8 mouse cellular contexts compared by ENCODE assay signal in the genomic region with DNA sequence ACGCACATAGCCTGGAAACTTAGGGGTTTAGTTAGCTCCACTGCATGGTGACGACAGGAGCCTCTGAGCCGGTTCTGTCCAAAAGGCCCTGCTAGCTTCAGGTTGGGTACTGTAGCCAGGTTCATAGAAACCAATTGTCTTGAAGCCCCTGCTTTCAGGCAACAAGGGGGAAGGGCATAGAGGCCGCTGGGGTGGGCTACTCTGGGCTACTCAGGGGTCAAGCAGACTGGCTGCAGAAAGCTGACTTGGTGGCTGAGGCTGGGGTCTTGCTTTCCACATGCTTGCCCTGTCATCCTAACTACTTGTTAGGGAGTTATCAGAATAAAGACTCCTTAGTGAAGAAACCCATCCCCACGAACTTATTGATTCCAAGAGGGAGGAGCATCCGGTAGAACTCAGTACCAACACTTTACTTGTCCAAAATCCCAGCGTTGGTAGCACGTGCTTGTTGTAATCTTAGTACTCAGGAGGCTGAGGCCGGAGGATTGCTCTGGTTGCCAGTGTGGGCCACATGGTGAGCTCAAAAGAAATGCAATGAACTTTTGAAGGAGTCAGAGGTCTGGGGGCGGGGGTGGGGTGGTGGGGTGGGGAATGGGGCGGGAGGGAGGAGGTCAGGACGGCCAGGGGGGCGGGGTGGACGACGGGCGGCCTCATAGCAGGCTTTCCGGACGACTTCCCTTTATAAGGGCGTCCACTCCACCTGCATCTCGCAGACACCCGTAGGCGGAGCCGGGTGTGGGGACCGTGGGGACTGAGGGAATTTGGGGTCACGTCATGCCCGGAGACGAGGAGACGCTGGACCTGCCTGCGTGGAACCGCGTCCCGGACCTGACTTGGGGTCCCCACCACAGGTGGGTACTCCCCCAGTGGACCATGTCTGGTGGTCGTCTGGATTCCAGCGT. TPM values are rescaled to one million over a fixed set of nuclear protein-coding genes. Genes with fewer than 3 reads are reported as not detected.
DNase-seq lines count a peak whose midpoint lies in the region; ATAC-seq and TF ChIP-seq lines count a peak whose summit lies in the region.

TSS of gene Mcoln2 (plus strand) at position 678 of the 902 bp plus-strand sequence.

- H3K36me3 ChIP-seq in hindbrain, embryonic 11.5 days (ENCODE audit: control insufficient read depth, insufficient read depth, low read length), result no peaks in the 10 kb centered on the region
- H3K36me3 ChIP-seq in liver, embryonic 12.5 days, result no peaks in the 10 kb centered on the region
- H3K36me3 ChIP-seq in neural tube, embryonic 12.5 days, result no peaks in the 10 kb centered on the region

- peak; percentile 20 for DNase-seq in gastrocnemius, adult 2 months
- no peak for DNase-seq in gastrocnemius, postnatal 25 days
- peak; percentile 23 for DNase-seq in embryo, embryonic 11 days
- peak; percentile 14 for DNase-seq in hindbrain, embryonic 11.5 days (ENCODE audit: low spot score)
- no peak for DNase-seq in T-cell, adult 2 months (ENCODE audit: low spot score)
- DNase-seq in adrenal gland, adult 2 months, result no peak

- H3K9ac ChIP-seq in hindbrain, embryonic 11.5 days (ENCODE audit: low read depth, low read length), result peak within 1 kb of the TSS; percentile 9; the same call in 1 of the 2 replicates
- peak within 1 kb of the TSS; percentile 45 for H3K9ac ChIP-seq in liver, embryonic 12.5 days
- H3K9ac ChIP-seq in neural tube, embryonic 12.5 days, result peak within 1 kb of the TSS; percentile 35; the same call in 1 of the 2 replicates

- no peaks in the 10 kb centered on the region for H3K4me1 ChIP-seq in hindbrain, embryonic 11.5 days (replicated peaks; ENCODE audit: control insufficient read depth, insufficient read depth, low read length)
- peaks cover 20% of the 10 kb centered on the region for H3K4me1 ChIP-seq in liver, embryonic 12.5 days
- peaks cover 19% of the 10 kb centered on the region for H3K4me1 ChIP-seq in neural tube, embryonic 12.5 days

- peak within 1 kb of the TSS; percentile 67 for H3K4me3 ChIP-seq in gastrocnemius, adult 2 months
- peak within 1 kb of the TSS; percentile 27 for H3K4me3 ChIP-seq in hindbrain, embryonic 11.5 days (ENCODE audit: low read depth, low read length)
- peak within 1 kb of the TSS; percentile 53 for H3K4me3 ChIP-seq in liver, embryonic 12.5 days
- peak within 1 kb of the TSS; percentile 39 for H3K4me3 ChIP-seq in neural tube, embryonic 12.5 days

- intact Hi-C loops in gastrocnemius, adult 2 months (cut with DNase I), result no loop called here

- no peak for TF ChIP-seq CTCF in gastrocnemius, adult 2 months (IDR thresholded peaks at IDR 0.05)

- H3K27ac ChIP-seq in gastrocnemius, adult 2 months, result no peak within 1 kb of the TSS
- no peak within 1 kb of the TSS for H3K27ac ChIP-seq in hindbrain, embryonic 11.5 days (ENCODE audit: low read depth, low read length)
- H3K27ac ChIP-seq in liver, embryonic 12.5 days, result no peak within 1 kb of the TSS; the same call in 1 of the 2 replicates
- H3K27ac ChIP-seq in neural tube, embryonic 12.5 days, result no peak within 1 kb of the TSS

- H3K9me3 ChIP-seq in hindbrain, embryonic 11.5 days (ENCODE audit: control insufficient read depth, low read length), result no peaks in the 10 kb centered on the region
- no peaks in the 10 kb centered on the region for H3K9me3 ChIP-seq in liver, embryonic 12.5 days (replicated peaks)
- no peaks in the 10 kb centered on the region; the same call in 1 of the 2 replicates for H3K9me3 ChIP-seq in neural tube, embryonic 12.5 days

- H3K4me2 ChIP-seq in hindbrain, embryonic 11.5 days (replicated peaks; ENCODE audit: low read depth, low read length), result peak within 1 kb of the TSS; percentile 79
- peak within 1 kb of the TSS; percentile 75 for H3K4me2 ChIP-seq in liver, embryonic 12.5 days
- H3K4me2 ChIP-seq in neural tube, embryonic 12.5 days (replicated peaks), result peak within 1 kb of the TSS; percentile 91

- WGBS in hindbrain, embryonic 11.5 days, result 11% methylated on average over 32 of the region's 34 CpGs
- WGBS in liver, embryonic 12.5 days (ENCODE audit: insufficient replicate concordance), result 10% methylated on average over 34 of the region's 34 CpGs
- 11% methylated on average over 32 of the region's 34 CpGs for WGBS in neural tube, embryonic 12.5 days

- peak; percentile 52; the same call in 1 of the 2 replicates for ATAC-seq in hindbrain, embryonic 11.5 days (ENCODE audit: low FRiP score)
- peak; percentile 54 for ATAC-seq in liver, embryonic 12.5 days
- peak; percentile 41; the same call in 1 of the 2 replicates for ATAC-seq in neural tube, embryonic 12.5 days (ENCODE audit: low FRiP score, low read depth)

- peaks cover 15% of the 10 kb centered on the region for H3K27me3 ChIP-seq in hindbrain, embryonic 11.5 days (ENCODE audit: control insufficient read depth, insufficient read depth, low read length)
- H3K27me3 ChIP-seq in liver, embryonic 12.5 days (replicated peaks), result peaks cover 39% of the 10 kb centered on the region; the same call in 1 of the 2 replicates
- H3K27me3 ChIP-seq in neural tube, embryonic 12.5 days (replicated peaks), result peaks cover 26% of the 10 kb centered on the region

RNA-seq across cellular contexts. Expression of gene Mcoln2, which starts in this region (rescaled TPM):
- under 1 TPM in 1 of 2 experiments, not detected in 1; 0.74 TPM for total RNA-seq in gastrocnemius, adult 2 months (2021)
- total RNA-seq in gastrocnemius, postnatal 25 days (2021), result under 1 TPM; 0.33 to 0.35 TPM
- polyA plus RNA-seq in hindbrain, embryonic 11.5 days (2014; fragmentation: Nextera tagmentation; extraction: Ambion mirVana), result 0.28 and 0.57 TPM in 2 replicates
- polyA plus RNA-seq in liver, embryonic 12.5 days (2016; fragmentation: Nextera tagmentation; extraction: Ambion mirVana), result 5.4 and 5.7 TPM in 2 replicates
- polyA plus RNA-seq in neural tube, embryonic 12.5 days (2016; fragmentation: Nextera tagmentation; extraction: Ambion mirVana), result 0.26 and 0.32 TPM in 2 replicates
- not detected for total RNA-seq in adrenal gland, adult 2 months (2021)
- polyA plus RNA-seq in adrenal gland, adult 2 months (2012; rRNA removed), result not detected in 2 replicates

Comparison
In these comparisons a context has a peak if more than half of its experiments do, and no peak if none do; other contexts are left out.
1. Peak in DNase-seq and H3K4me3 ChIP-seq in gastrocnemius, adult 2 months; RNA of the gene not detected or under 1 TPM.
2. Peak in DNase-seq, ATAC-seq, H3K4me3 ChIP-seq, H3K9ac ChIP-seq and H3K4me2 ChIP-seq in hindbrain, embryonic 11.5 days; RNA of the gene not detected or under 1 TPM.
3. Peak in ATAC-seq, H3K4me3 ChIP-seq, H3K9ac ChIP-seq and H3K4me2 ChIP-seq in neural tube, embryonic 12.5 days; RNA of the gene not detected or under 1 TPM.